Mouse (Mus musculus) heart, embryonic 15.5 days (tissue): ENCODE results near the gene Il11ra1. TPM values are rescaled to one million over a fixed set of nuclear protein-coding genes. Genes with fewer than 3 reads are reported as not detected.

Experiments
- ATAC-seq: fragments of 200-750 bp; cut with Nextera tagmentation; replicated peaks from 2 replicates; pipeline ENCODE4 v1.8.0; 2017; ENCODE audit warnings: low read depth, moderate TSS enrichment; ENCODE audit not compliant: insufficient number of reproducible peaks, insufficient read depth, low FRiP score
- H3K27ac ChIP-seq: fragments of 300-500 bp; sonication (generic); 2 replicates; pipeline ENCODE4 v1.5.1; 2015; ENCODE audit warnings: mild to moderate bottlenecking, inconsistent platforms
- H3K27me3 ChIP-seq: fragments of 300-500 bp; sonication (generic); 2 replicates; pipeline ENCODE4 v1.6.1; 2015; ENCODE audit warnings: inconsistent platforms
- H3K36me3 ChIP-seq: fragments of 300-500 bp; sonication (generic); 2 replicates; pipeline ENCODE4 v1.6.1; 2015; ENCODE audit warnings: mild to moderate bottlenecking, inconsistent platforms
- H3K4me1 ChIP-seq: fragments of 300-500 bp; sonication (generic); replicated peaks from 2 replicates; pipeline ENCODE4 v1.6.1; 2015; ENCODE audit warnings: inconsistent platforms
- H3K4me2 ChIP-seq: fragments of 300-500 bp; sonication (generic); 2 replicates; pipeline ENCODE4 v1.6.1; 2015; ENCODE audit warnings: inconsistent platforms, mild to moderate bottlenecking, moderate library complexity
- H3K4me3 ChIP-seq: fragments of 300-500 bp; sonication (generic); 2 replicates; pipeline ENCODE4 v1.5.1; 2015; ENCODE audit warnings: mild to moderate bottlenecking, inconsistent platforms
- H3K9ac ChIP-seq: fragments of 300-500 bp; sonication (generic); 2 replicates; pipeline ENCODE4 v1.6.1; 2015; ENCODE audit warnings: mild to moderate bottlenecking, inconsistent platforms
- H3K9me3 ChIP-seq: fragments of 300-500 bp; sonication (generic); replicated peaks from 2 replicates; pipeline ENCODE4 v1.6.1; 2016; ENCODE audit warnings: inconsistent platforms
- WGBS: fragments of 180-500 bp; shearing (Covaris S2); methylation state at CpG from one replicate; pipeline ENCODE4 v1.1.7; 2015; ENCODE audit warnings: mixed read lengths; 5-methylcytosine and 5-hydroxymethylcytosine counted together
- polyA plus RNA-seq: library from polyadenylated mRNA; unstranded; fragments of >200 nt; fragmentation: Nextera tagmentation; extraction: Ambion mirVana; gene quantifications from 2 replicates; pipeline ENCODE4 v1.2.1, GENCODE M21; 2015

Il11ra1 gene
- polyA plus RNA-seq, 1 experiment from 2014 or later: 130 TPM

DNA sequence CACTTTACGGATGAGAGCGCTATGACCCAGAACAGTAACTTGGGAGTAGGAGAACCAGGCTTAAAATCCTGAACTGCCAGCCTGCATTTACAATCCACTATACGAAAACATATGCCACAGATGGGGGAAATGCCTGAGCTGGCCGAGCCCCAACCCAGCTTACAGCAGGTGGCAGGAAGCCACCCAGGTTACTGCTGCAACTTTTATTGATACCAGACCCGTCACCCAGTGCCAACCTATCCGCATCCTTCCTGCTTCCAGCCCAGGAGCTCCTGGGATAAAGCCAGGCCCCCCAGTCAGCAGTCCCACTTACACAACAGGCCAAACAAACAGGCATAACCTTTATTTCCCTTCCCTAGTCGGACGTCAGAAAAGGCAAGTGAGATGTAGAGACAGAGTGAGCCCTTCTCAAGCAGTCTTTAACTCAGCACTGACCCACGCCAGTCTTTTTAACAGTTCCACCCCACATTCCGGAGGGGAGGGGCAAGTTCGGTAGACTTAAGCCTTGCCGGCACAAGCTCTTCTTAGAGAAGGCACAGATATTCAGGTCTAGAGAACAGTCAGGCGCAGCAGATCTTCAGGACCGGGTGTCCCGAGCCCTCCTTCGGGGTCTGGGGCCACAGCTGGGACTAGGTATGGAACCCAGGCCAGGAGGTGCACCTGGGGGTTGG lies 12.1 kb downstream of the Il11ra1 start:
- Histone ChIP-seq H3K27me3 (peaks cover 6% of the 10 kb centered on the region), H3K4me2 (peak overlapping the region; percentile 84), H3K9ac (peak overlapping the region; percentile 81; the same call in 1 of the 2 replicates), H3K9me3 (no peaks in the 10 kb centered on the region), H3K27ac (no peak overlapping the region), H3K4me1 (peaks cover 24% of the 10 kb centered on the region), H3K36me3 (peaks cover 6% of the 10 kb centered on the region; the same call in 1 of the 2 replicates), H3K4me3 (peak overlapping the region; percentile 77)
- WGBS: 73% methylated on average over 16 of the region's 16 CpGs
- no peak for ATAC-seq

DNA sequence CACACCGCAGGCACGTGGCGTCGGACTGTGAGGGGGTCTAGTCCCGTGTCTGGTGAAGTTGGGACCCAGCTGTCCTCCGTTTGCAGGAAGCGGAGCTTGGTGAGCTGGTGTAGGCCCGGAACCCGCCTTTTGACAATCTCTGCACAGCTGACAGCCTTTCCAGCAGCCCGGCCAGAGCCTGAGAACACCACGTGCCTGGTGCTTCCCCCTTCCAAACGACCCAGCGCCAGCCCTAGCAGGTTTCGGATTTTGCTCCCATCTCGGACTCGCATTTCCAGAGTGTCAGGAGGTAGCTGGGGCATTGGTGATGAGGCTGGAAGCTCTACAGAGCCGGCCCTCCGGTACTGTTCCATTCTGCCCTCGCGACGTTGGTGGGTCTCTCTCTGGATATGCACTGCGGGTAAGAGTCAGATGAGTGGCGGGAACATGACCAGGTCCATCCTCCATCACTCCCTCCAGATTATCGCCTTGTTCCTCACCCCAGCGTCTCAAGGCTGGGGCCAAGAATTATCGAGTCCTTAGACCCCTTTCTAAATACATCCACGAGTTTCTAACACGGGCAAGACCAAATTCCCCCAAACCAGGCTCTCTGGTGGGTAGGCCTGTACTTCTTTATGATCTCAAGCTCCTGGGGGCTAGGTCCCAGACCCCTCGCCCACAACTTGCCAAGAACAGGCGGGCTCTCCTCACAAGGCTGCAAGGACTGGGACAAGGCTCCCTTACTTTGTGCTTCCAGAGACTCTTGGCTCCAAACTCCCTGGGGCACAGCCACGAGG lies 12.8 kb downstream of the Il11ra1 start:
- H3K27ac ChIP-seq: peak overlapping the region; percentile 61
- ATAC-seq: no peak
- peaks cover 20% of the 10 kb centered on the region for H3K4me1 ChIP-seq
- no peaks in the 10 kb centered on the region for H3K9me3 ChIP-seq
- H3K36me3 ChIP-seq: peaks cover 10% of the 10 kb centered on the region; the same call in 1 of the 2 replicates
- H3K27me3 ChIP-seq: peaks cover 3% of the 10 kb centered on the region
- H3K4me2 ChIP-seq: peak overlapping the region; percentile 84
- H3K9ac ChIP-seq: peak overlapping the region; percentile 81
- H3K4me3 ChIP-seq: peak overlapping the region; percentile 77
- WGBS: 37% methylated on average over 31 of the region's 31 CpGs

- H3K27me3 ChIP-seq: no peaks in the 10 kb centered on the region
- under 1% methylated on average over 61 of the region's 61 CpGs for WGBS
- peaks cover 20% of the 10 kb centered on the region for H3K4me1 ChIP-seq
- peak within 1 kb of the TSS; percentile 84 for H3K4me2 ChIP-seq
- peaks cover 18% of the 10 kb centered on the region; the same call in 1 of the 2 replicates for H3K36me3 ChIP-seq
- no peaks in the 10 kb centered on the region for H3K9me3 ChIP-seq
- ATAC-seq: peak; percentile 60; the same call in 1 of the 2 replicates
- peak within 1 kb of the TSS; percentile 61 for H3K27ac ChIP-seq
- H3K9ac ChIP-seq: peak within 1 kb of the TSS; percentile 81
- H3K4me3 ChIP-seq: peak within 1 kb of the TSS; percentile 77
Measured at GRCm38 (mm10) chr4:41713197-41714067, 13.6 kb downstream of the Il11ra1 start, which contains the start of gene Rpp25l. TSS of gene Rpp25l (minus strand) at chr4:41713534.

GRCm38 (mm10) chr4:41714276-41714675 lies 14.5 kb downstream of the Il11ra1 start:
- no peaks in the 10 kb centered on the region for H3K9me3 ChIP-seq
- H3K36me3 ChIP-seq: peaks cover 23% of the 10 kb centered on the region; the same call in 1 of the 2 replicates
- peaks cover 20% of the 10 kb centered on the region for H3K4me1 ChIP-seq
- ATAC-seq: 0 out of 2 replicates have a peak, but pooled peaks have one; percentile 25
- H3K27me3 ChIP-seq: no peaks in the 10 kb centered on the region
- WGBS: 17% methylated on average over 8 of the region's 8 CpGs
- no peak overlapping the region for H3K27ac ChIP-seq
- peak overlapping the region; percentile 84 for H3K4me2 ChIP-seq
- H3K9ac ChIP-seq: no peak overlapping the region
- H3K4me3 ChIP-seq: peak overlapping the region; percentile 77

- no peak overlapping the region for H3K27ac ChIP-seq
- no peak for ATAC-seq
- H3K4me2 ChIP-seq: no peak overlapping the region
- H3K9ac ChIP-seq: no peak overlapping the region
- H3K36me3 ChIP-seq: peaks cover 30% of the 10 kb centered on the region; the same call in 1 of the 2 replicates
- no peaks in the 10 kb centered on the region for H3K9me3 ChIP-seq
- H3K27me3 ChIP-seq: no peaks in the 10 kb centered on the region
- peaks cover 20% of the 10 kb centered on the region for H3K4me1 ChIP-seq
- H3K4me3 ChIP-seq: no peak overlapping the region
- WGBS: 66% methylated on average over 8 of the region's 8 CpGs
Measured at GRCm38 (mm10) chr4:41715082-41715481, 15.3 kb downstream of the Il11ra1 start.

- H3K27ac ChIP-seq: no peak overlapping the region
- H3K4me2 ChIP-seq: no peak overlapping the region
- no peak overlapping the region for H3K9ac ChIP-seq
- H3K36me3 ChIP-seq: peaks cover 32% of the 10 kb centered on the region; the same call in 1 of the 2 replicates
- no peak overlapping the region for H3K4me3 ChIP-seq
- WGBS: 85% methylated on average over 5 of the region's 5 CpGs
- H3K4me1 ChIP-seq: peaks cover 20% of the 10 kb centered on the region
- H3K9me3 ChIP-seq: no peaks in the 10 kb centered on the region
- H3K27me3 ChIP-seq: no peaks in the 10 kb centered on the region
- no peak for ATAC-seq
Measured at GRCm38 (mm10) chr4:41715596-41715995, 15.8 kb downstream of the Il11ra1 start.

DNA sequence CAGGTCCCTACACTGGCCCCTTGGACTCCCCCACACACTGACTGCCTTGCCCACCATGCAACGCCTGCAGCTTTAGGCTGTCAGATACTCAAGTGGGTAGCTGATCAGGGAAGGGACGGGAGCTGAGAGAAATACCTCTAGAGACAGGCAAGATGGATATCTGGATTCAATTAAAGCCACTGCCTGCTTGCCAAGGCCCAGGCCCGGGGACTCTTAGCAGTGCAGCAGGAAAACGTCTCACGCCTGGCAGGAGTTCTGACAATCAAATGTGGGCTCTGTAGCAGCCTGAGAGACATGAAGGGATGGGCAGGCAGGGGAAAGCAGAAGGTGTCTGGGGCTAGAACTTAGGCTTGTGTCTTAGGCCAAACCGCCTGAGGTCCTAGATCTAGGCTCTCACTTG lies 17.0 kb downstream of the Il11ra1 start:
- no peak overlapping the region for H3K4me3 ChIP-seq
- no peak overlapping the region for H3K4me2 ChIP-seq
- no peak overlapping the region for H3K27ac ChIP-seq
- H3K9me3 ChIP-seq: no peaks in the 10 kb centered on the region
- WGBS: 57% methylated on average over 6 of the region's 6 CpGs
- ATAC-seq: no peak
- H3K36me3 ChIP-seq: peaks cover 29% of the 10 kb centered on the region; the same call in 1 of the 2 replicates
- peaks cover 19% of the 10 kb centered on the region for H3K4me1 ChIP-seq
- H3K27me3 ChIP-seq: no peaks in the 10 kb centered on the region
- H3K9ac ChIP-seq: no peak overlapping the region

DNA sequence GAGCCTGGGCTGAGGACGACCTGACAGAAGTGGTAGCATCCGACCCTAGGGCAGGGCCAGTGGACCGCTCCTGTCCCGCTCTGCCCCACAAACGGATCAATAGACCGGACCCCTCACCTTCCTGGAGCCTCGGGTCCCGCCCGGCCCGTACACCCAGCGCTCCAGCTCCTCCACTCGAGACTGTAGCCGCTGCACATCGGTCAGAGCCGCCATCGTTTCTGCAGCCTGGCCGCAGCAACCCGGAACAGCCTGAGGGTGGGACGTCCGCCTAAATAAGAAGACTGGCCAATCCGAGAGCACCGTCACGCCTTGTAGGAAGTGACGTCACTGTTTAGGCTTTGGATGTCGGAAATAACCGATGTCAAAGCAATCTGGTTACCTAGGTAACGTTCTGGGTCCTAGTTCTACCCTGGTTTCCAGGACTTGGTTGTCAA lies 23.1 kb downstream of the Il11ra1 start, which contains the start of gene Dctn3:
TSS of gene Dctn3 (minus strand) at position 253 of the 434 bp plus-strand sequence.
- ATAC-seq: peak; percentile 92
- Histone ChIP-seq H3K9ac (peak within 1 kb of the TSS; percentile 67), H3K4me2 (peak within 1 kb of the TSS; percentile 71), H3K4me3 (peak within 1 kb of the TSS; percentile 77), H3K27ac (no peak within 1 kb of the TSS), H3K4me1 (peaks cover 17% of the 10 kb centered on the region), H3K9me3 (no peaks in the 10 kb centered on the region), H3K36me3 (peaks cover 18% of the 10 kb centered on the region; the same call in 1 of the 2 replicates), H3K27me3 (peaks cover 45% of the 10 kb centered on the region)
- WGBS: under 1% methylated on average over 27 of the region's 27 CpGs

- Histone ChIP-seq H3K4me2 (no peak overlapping the region), H3K4me3 (no peak overlapping the region), H3K27ac (no peak overlapping the region), H3K9ac (no peak overlapping the region), H3K36me3 (no peaks in the 10 kb centered on the region), H3K27me3 (peaks cover 82% of the 10 kb centered on the region), H3K4me1 (peaks cover 22% of the 10 kb centered on the region), H3K9me3 (no peaks in the 10 kb centered on the region)
- WGBS: 17% methylated on average over 20 of the region's 20 CpGs
- no peak for ATAC-seq
Measured at GRCm38 (mm10) chr4:41726826-41727621, 27.2 kb downstream of the Il11ra1 start.
